Mouse (Mus musculus) lung, postnatal 4 days (tissue): Measurements from ENCODE around the gene Reep6.
A peak's percentile ranks its signal among the peaks of the same experiment; 100 is the strongest.
"Not testable (repeated sequence)": the region's sequence is repeated elsewhere in the genome, so short reads cannot be mapped to it uniquely, and the experiment has no call there.

Experiments used
- DNase-seq, 2 experiments: peaks; one replicate each; pipeline ENCODE4 v3.0.0; 2021

Gene Reep6

DNA sequence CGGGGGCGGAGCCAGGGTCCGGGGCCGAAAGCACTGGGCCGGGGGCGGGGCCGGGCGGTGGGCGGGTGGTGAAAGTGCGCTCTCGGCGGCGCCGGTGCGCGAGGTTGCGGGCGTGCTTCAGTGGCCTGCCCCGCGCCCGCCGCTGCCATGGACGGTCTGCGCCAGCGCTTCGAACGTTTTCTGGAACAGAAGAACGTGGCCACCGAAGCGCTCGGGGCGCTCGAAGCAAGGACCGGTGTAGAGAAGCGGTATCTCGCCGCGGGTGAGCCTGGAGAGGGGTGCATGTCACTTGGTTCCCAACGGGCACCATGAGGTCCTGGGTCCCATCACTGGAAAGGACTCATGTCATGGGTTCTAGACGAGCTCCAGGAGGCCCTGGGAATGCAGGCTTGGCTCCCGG lies 331 bp downstream of the Reep6 start:
- DNase-seq: no peak

DNA sequence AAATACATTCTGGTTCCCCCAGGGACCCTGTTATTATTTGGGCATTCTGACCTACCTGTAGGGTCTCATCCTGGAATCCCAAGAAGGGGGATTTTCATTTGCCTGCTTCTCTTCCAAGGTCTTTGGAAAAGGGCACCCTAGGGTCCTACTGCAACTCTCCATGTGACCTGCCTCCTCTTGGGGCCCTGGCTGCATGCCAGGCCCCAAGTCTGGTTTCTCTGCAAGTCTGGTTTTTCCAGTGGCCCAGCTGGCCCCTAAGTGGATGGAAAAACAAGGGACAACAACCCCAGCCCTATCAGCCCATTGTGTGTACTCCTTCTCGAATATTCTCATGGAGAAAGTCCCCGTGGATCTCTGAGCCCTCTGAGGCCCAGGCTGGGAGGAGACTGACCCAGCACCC lies 1.1 kb downstream of the Reep6 start:
- DNase-seq: peak in 1 of 2 experiments; percentile 57

DNA sequence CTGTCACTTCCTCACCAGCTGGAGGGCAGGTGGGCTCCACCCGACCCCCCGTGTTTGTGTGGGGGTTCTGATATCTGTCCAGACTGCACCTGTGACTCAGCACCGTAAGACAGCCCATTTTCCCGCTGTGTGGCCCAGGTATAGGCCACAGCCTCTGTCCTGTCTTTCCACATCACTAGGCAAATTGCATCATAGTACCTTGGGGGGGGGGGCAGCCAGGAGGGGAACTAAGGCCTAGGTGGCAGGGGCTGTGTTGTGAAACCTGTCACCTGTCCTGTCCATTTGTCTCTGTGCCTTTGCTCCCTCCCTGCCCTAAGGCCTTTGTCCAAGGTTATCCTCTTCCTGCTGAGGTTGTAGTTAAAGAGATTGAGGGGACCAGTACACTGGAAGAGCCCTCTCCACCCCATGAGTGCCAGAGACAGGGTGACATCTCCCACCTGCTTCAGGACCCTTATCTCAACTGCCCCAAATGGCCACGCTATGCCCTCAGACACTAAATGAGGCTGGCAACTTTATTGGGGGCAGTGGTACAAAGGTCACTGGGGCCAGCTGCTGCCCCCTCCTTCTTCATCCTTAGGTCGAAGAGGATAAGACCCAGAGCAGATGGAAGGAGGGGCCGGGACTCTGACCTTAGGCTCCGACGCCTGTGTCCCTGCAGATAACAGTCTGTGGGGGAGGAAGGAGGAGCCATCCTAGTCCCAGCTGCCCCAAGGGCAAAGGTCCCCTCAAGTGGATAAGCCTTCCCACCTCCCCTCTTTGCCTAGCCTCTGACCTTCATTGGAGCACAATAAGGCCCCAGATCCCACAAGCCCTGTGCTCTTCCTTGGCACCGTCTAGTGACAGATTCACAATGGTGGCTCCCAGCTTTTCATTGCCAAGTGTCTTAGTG lies 2.1 kb downstream of the Reep6 start:
- DNase-seq: no peak

DNA sequence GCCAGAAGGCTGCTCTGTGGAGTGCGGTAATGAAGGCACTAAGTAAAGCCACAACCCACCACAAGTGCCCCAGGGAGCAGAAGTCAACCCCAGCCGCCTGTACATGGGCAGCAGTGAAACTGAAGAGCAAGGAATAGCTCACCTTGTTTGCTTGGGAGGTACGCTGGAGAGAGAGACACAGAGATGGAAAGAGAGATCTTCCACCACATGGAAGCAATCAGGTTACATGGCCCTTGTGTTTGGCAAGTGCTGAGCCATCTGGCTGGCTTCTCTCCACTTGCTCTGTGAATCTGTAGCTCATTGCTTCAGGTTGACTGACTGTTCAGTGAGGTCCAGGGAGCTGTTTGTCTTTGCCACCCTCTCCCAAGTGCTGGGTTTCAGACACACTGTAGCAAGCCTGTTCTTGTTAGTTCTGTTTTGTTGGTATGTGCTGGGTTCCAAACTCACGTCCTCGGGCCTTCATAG lies 2.8 kb downstream of the Reep6 start:
- no peak for DNase-seq

DNA sequence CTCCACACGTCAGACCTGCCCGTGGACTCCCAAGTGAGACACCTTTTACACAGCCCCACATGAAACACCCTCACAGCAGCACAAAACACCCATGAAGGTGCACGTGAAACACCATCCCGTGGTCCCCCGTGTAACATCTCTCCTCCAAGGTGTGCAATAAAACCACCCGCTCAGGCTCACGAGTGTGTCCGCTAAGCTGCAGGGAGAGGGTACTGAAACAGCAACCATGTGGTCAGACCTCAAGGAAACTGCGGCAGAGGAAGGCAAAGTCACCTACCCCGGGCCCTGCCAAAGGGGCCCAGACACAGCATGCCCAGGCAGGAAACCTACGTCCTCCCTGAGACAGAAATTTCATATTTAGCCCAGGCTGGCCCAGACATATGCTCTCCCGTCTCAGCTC lies 6.5 kb downstream of the Reep6 start:
- DNase-seq: no peak

GRCm38 (mm10) chr10:80339941-80340750 lies 10.4 kb downstream of the Reep6 start:
- peak; percentile 81 to 88 for DNase-seq

GRCm38 (mm10) chr10:80341026-80341425 lies 11.3 kb downstream of the Reep6 start:
- no peak for DNase-seq

DNA sequence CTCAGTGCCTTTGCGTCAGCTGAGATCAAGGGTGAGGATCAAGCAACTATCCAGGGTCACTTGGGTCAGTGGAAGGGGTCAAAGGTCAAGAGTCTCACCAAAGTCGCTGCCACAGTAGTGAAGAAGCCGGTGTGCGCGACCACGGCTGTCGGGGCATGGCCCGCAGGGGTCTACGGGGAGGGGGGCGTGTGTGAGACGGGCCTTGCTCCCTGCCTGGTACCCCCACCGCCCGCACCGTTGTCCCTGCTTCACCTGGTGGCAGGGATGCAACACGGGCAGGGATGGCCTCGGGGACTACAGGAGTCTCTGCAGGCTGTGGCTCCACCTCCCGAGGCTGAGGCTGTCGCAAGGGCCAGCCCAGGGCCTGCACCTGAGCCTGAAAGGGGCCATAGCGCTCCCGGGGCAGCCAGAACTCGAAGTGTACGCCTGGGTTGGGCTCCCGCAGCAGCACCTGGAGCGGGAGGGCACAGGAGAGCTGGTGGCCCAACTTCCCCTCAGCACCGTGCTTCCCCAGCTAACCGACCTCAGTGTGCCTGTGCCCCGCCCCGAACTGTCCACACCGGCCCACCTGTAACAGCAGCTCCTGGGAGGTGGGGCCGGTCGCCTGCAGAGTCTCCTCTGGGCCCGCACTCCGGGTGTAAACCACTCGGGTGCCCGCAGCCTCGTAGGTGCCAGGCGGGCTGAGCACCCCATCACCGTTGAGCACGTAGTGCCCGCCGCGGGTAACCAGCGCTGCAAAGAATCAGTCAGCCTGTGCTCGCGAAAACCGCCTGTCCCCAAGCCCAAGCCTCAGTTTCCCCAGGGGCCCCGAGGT lies 11.9 kb downstream of the Reep6 start:
- DNase-seq: no peak

- DNase-seq: no peak
These were observed 12.6 kb downstream of the Reep6 start for GRCm38 (mm10) chr10:80342305-80342748.

DNA sequence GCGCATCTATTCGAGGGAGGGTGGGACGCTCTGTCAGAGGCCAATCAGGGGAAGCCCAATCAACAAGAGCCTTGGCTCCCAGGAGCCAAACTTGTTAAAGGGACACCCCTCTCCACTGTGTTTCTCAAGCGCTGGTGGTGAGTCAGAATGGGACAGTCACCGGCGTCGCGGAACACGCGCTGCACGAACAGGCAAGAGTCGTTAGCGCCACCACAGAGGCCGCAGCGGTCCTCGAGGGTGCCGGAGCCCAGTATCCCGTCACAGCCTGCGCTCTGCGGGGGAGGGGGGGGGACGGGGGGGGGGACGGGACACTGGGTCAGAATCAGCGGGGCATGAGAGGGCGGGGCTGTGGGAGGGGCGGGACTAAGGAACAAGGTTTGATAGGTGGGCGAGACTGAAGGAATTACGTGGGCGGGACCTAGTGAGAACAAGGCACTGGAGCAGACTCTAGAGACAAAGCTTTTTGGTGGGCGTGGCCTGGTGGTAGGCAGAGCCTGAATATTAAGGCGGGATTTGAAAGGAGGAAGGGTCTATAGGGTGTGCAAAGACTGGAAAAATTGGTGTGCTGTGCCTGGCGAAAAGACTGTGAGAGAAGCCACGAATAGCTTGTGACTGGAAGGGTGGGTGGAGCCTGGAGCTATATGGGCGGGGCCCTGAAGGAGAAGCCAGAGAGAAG lies 13.1 kb downstream of the Reep6 start:
- DNase-seq: peak; percentile 62 to 76

- no peak for DNase-seq
These were observed 13.7 kb downstream of the Reep6 start for GRCm38 (mm10) chr10:80343425-80343895.

- DNase-seq: no peak
These were observed 14.4 kb downstream of the Reep6 start for GRCm38 (mm10) chr10:80344131-80344661.

DNA sequence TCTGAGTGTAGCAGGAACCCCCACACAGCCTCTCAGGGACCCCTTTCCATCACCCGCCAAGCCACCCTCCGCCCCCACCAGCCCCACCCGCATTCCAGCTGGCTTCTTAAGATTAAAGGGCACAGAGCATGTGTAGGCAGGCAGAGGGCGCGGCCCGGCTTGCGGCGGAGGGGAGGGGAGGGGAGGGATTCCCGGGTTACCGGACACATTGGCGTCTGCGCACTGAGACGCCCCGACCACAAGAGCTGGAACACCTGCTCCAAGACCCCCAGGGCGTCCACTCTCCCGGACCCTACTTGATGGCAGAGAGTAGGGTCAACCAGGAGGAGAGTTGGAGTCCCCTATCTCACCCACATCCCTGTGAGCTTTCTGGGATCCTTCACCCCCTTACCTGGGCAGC lies 15.4 kb downstream of the Reep6 start:
- peak in 1 of 2 experiments; percentile 45 for DNase-seq

DNA sequence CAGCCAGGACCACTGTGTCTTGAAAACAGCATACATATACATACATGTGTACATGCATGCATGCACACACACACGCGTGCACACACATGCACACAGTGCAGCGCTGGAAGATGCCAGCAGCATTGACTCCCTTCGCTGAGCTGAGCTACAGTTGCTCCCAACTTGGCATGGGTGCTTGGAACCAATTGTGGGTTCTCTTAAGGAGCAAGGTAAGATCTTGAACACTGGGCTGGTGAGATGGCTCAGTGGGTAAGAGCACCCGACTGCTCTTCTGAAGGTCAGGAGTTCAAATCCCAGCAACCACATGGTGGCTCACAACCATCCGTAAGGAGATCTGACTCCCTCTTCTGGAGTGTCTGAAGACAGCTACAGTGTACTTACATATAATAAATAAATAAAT lies 16.2 kb downstream of the Reep6 start:
- not testable (repeated sequence) for DNase-seq

GRCm38 (mm10) chr10:80347514-80347967 lies 17.8 kb downstream of the Reep6 start:
- no peak for DNase-seq

DNA sequence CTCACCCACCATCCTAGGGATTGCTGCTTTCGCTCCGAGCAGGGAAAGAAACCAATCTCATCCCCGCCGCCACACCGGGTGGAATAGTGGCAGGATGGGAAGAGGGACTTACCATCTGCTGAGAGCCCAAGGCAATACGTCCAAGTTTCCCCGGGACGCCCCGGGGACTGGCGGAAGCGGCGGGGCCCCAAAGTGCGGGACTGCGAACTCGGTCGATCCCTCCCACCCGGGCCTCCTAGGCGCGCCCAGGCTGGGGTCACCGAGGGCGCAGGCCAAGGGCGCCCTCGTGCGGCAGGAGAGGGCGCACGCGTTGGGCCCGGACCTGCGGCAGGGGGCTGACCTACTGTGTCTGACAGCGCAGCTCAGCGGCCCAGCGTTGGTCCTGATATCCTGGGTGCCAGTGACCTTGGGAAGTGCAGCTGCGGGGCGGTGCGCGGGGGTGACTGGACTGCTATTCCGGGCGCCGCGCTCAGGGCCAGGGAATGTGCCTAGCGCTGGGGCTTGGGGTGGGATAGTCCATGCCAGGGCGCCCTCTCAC lies 18.6 kb downstream of the Reep6 start, which contains the start of gene Adamtsl5:
Gene Adamtsl5 (minus strand): TSS at position 169 of the 538 bp plus-strand sequence.
- DNase-seq: peak; percentile 76 to 79

GRCm38 (mm10) chr10:80348981-80349380 lies 19.2 kb downstream of the Reep6 start:
- peak in 1 of 2 experiments; percentile 58 for DNase-seq

- DNase-seq: peak; percentile 85 to 91
These were observed 20.5 kb downstream of the Reep6 start for GRCm38 (mm10) chr10:80350292-80350691.

- no peak for DNase-seq
These were observed 22.1 kb downstream of the Reep6 start for GRCm38 (mm10) chr10:80351896-80352295.

DNA sequence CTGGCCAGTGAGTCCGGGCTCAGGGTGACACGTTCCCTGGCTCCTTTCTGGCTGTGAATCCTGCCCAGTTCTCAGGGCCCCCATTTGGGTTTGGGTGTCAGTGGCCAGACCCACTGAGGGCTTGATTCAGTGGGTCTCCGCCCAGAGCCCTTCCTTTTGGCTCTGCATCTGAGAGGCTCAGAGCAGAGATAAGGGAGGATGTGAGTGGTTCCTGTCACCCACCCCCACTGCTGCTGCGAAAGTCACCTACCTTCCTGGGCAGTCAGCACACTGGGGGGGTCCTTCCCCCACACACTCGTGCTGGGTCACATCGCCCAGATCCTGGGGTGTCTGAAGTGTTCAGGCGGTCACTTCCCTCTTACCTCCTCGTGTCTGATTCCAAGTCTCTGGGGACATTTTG lies 23.0 kb downstream of the Reep6 start:
- no peak for DNase-seq

GRCm38 (mm10) chr10:80355431-80355830 lies 25.7 kb downstream of the Reep6 start:
- no peak for DNase-seq
